Mouse (Mus musculus) hindbrain, embryonic 14.5 days (tissue): ENCODE results near the gene Shd. TPM values are rescaled to one million over a fixed set of nuclear protein-coding genes. Genes with fewer than 3 reads are reported as not detected.
A peak's percentile ranks its signal among the peaks of the same experiment; 100 is the strongest.

Experiments used
- ATAC-seq: fragments of 200-750 bp; cut with Nextera tagmentation; 2 replicates; pipeline ENCODE4 v1.8.0; 2017; ENCODE audit warnings: moderate number of reproducible peaks, mild to moderate bottlenecking, moderate TSS enrichment, moderate library complexity; ENCODE audit not compliant: low FRiP score
- DNase-seq: peaks from one replicate; pipeline ENCODE4 v3.0.0-alpha.2; 2015; ENCODE audit warnings: low spot score
- H3K27ac ChIP-seq: fragments of 300-500 bp; sonication (generic); 2 replicates; pipeline ENCODE4 v1.5.1; 2014; ENCODE audit warnings: mild to moderate bottlenecking, moderate library complexity
- H3K27me3 ChIP-seq: fragments of 300-500 bp; sonication (generic); 2 replicates; pipeline ENCODE4 v1.6.1; 2014; ENCODE audit warnings: mild to moderate bottlenecking, low read length, mixed read lengths; ENCODE audit not compliant: control insufficient read depth, insufficient read depth
- H3K36me3 ChIP-seq: fragments of 300-500 bp; sonication (generic); replicated peaks from 2 replicates; pipeline ENCODE4 v1.6.1; 2014; ENCODE audit not compliant: control insufficient read depth, insufficient read depth
- H3K4me1 ChIP-seq: fragments of 300-500 bp; sonication (generic); replicated peaks from 2 replicates; pipeline ENCODE4 v1.6.1; 2014; ENCODE audit warnings: antibody characterized with exemption, low read length, mixed read lengths; ENCODE audit not compliant: control insufficient read depth, insufficient read depth
- H3K4me2 ChIP-seq: fragments of 300-500 bp; sonication (generic); replicated peaks from 2 replicates; pipeline ENCODE4 v1.6.1; 2014; ENCODE audit warnings: mild to moderate bottlenecking, moderate library complexity
- H3K4me3 ChIP-seq: fragments of 300-500 bp; sonication (generic); replicated peaks from 2 replicates; pipeline ENCODE4 v1.5.1; 2014; ENCODE audit warnings: mild to moderate bottlenecking, low read length
- H3K9ac ChIP-seq: fragments of 300-500 bp; sonication (generic); 2 replicates; pipeline ENCODE4 v1.6.1; 2014
- H3K9me3 ChIP-seq: fragments of 300-500 bp; sonication (generic); 2 replicates; pipeline ENCODE4 v1.6.1; 2016; ENCODE audit warnings: low read length; ENCODE audit not compliant: control insufficient read depth
- WGBS: fragments of 180-500 bp; shearing (Covaris S2); extraction: QIAGEN DNeasy Blood & Tissue Kit; methylation state at CpG from one replicate; pipeline ENCODE4 v1.1.7; 2014; 5-methylcytosine and 5-hydroxymethylcytosine counted together
- polyA plus RNA-seq: library from polyadenylated mRNA; unstranded; fragments of >200 nt; fragmentation: Nextera tagmentation; extraction: Ambion mirVana; gene quantifications from 2 replicates; pipeline ENCODE4 v1.2.1, GENCODE M21; 2014

Shd gene
- polyA plus RNA-seq, 1 experiment from 2014 or later = 167 TPM

DNA sequence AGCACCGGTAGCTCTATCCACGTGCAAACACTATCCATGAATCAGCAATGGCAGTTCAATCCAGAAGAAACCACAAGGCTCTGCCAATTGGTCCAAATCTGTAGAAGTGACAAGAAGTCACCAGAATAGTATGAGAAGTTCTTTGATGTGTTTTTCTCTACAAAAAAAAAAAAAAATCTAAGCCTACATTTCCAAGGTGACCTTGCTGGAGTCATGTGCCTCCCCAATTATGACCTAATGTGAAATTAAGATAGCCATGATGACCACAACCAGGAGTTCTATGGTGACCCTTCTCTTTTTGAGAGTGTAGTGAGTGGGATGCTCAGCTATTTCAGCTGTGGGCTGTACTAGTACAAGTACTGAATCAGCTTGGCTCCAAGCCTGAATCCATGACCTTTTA, 20.9 kb upstream of the Shd start, which contains the start of gene Zfp119b:
TSS of gene Zfp119b (minus strand) at position 101 of the 400 bp plus-strand sequence.
- H3K27me3 ChIP-seq = peaks cover 5% of the 10 kb centered on the region; the same call in 1 of the 2 replicates
- no peaks in the 10 kb centered on the region for H3K36me3 ChIP-seq
- H3K4me1 ChIP-seq = peaks cover 4% of the 10 kb centered on the region
- no peak within 1 kb of the TSS for H3K9ac ChIP-seq
- H3K27ac ChIP-seq = no peak within 1 kb of the TSS
- DNase-seq (no peak), ATAC-seq (no peak)
- no peaks in the 10 kb centered on the region for H3K9me3 ChIP-seq
- no peak within 1 kb of the TSS for H3K4me3 ChIP-seq
- WGBS = 88% methylated on average over 2 of the region's 2 CpGs
- no peak within 1 kb of the TSS for H3K4me2 ChIP-seq

DNA sequence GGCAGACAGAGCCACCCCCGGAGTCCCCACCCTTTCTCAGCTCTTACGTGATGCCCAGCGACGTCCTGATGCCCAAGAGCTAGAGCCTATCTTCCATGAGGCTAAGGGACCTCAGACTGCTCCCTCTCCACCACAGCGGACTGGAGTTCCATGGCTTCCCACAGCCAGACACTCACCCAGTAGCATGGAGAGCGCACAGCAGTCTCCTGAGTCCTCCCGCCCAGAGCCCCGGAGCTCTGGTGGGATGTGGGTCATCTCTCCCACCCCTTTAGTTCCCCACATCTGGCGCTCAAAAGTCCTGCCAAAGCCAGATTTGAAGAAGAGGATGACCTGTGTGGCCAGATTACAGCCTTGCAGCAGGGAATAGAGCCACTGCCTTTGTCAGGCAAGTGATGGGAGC, 19.7 kb upstream of the Shd start:
- 83% methylated on average over 9 of the region's 9 CpGs for WGBS
- H3K9ac ChIP-seq = no peak overlapping the region
- ATAC-seq = no peak
- no peak for DNase-seq
- peaks cover 5% of the 10 kb centered on the region; the same call in 1 of the 2 replicates for H3K27me3 ChIP-seq
- peaks cover 6% of the 10 kb centered on the region for H3K4me1 ChIP-seq
- H3K27ac ChIP-seq = no peak overlapping the region
- H3K9me3 ChIP-seq = no peaks in the 10 kb centered on the region
- H3K4me2 ChIP-seq = no peak overlapping the region
- no peaks in the 10 kb centered on the region for H3K36me3 ChIP-seq
- H3K4me3 ChIP-seq = no peak overlapping the region

- H3K4me1 ChIP-seq = 0 out of 2 replicates have a peak, but pooled peaks cover 11% of the 10 kb centered on the region
- no peak overlapping the region for H3K9ac ChIP-seq
- H3K27me3 ChIP-seq = peaks cover 5% of the 10 kb centered on the region; the same call in 1 of the 2 replicates
- no peak overlapping the region for H3K4me2 ChIP-seq
- ATAC-seq = no peak
- H3K9me3 ChIP-seq = no peaks in the 10 kb centered on the region
- no peaks in the 10 kb centered on the region for H3K36me3 ChIP-seq
- H3K4me3 ChIP-seq = no peak overlapping the region
- H3K27ac ChIP-seq = no peak overlapping the region
- DNase-seq = no peak
Measured at GRCm38 (mm10) chr17:55952041-55952440, 18.2 kb upstream of the Shd start.

DNA sequence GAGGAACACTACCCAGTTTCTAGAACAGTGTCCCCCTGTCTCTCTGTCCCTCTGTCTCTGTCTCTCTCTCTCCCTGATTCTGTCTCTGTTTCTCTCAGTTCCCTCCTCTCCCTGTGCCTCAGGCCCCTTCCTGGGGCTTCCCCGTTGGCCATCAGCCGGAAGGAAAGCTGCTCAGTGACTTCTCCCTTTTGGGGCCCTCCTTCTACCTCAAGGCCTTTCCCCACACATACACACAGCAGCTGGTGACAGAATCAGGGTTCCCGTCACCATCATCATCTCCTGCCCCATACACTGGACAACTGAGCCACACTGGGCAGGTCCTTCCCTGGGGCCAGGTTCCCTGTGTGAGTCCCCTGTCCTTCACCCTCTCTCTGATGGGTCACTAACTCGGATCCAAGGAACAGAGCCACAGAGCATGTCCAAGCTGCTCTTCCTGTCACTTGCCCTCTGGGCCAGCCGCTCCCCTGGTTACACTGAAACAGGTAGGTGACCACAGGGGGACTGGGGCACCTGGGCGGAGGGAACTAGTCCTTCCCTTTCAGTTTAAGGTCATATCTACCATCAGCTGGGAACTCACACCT, 17.7 kb upstream of the Shd start, which contains the start of gene Ebi3:
TSS of gene Ebi3 (plus strand) at position 194 of the 581 bp plus-strand sequence.
- no peak within 1 kb of the TSS for H3K27ac ChIP-seq
- no peaks in the 10 kb centered on the region for H3K9me3 ChIP-seq
- ATAC-seq (no peak), DNase-seq (no peak)
- no peaks in the 10 kb centered on the region for H3K36me3 ChIP-seq
- peaks cover 5% of the 10 kb centered on the region; the same call in 1 of the 2 replicates for H3K27me3 ChIP-seq
- H3K4me1 ChIP-seq = 0 out of 2 replicates have a peak, but pooled peaks cover 15% of the 10 kb centered on the region
- no peak within 1 kb of the TSS for H3K4me3 ChIP-seq
- WGBS = 79% methylated on average over 6 of the region's 6 CpGs
- no peak within 1 kb of the TSS for H3K9ac ChIP-seq
- H3K4me2 ChIP-seq = no peak within 1 kb of the TSS

DNA sequence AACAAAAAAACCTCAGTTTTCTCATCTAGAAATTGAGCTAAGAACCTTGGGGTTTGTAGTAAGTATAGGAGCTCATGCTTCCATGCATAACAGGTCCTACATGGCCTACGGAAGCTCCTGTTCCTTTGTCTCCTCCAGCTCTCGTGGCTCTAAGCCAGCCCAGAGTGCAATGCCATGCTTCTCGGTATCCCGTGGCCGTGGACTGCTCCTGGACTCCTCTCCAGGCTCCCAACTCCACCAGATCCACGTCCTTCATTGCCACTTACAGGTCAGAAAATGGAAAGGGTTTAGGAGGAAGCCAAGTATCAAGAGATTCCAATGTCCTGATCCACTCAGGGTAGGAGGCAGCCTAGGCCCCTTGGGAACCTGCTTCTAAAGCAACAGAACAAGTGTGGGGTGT, 16.5 kb upstream of the Shd start:
- H3K27ac ChIP-seq = no peak overlapping the region
- no peak for DNase-seq
- H3K4me3 ChIP-seq = no peak overlapping the region
- no peaks in the 10 kb centered on the region for H3K36me3 ChIP-seq
- H3K27me3 ChIP-seq = peaks cover 5% of the 10 kb centered on the region; the same call in 1 of the 2 replicates
- no peak for ATAC-seq
- peaks cover 22% of the 10 kb centered on the region; the same call in 1 of the 2 replicates for H3K4me1 ChIP-seq
- no peaks in the 10 kb centered on the region for H3K9me3 ChIP-seq
- no peak overlapping the region for H3K4me2 ChIP-seq
- H3K9ac ChIP-seq = no peak overlapping the region
- WGBS = 85% methylated on average over 6 of the region's 6 CpGs

GRCm38 (mm10) chr17:55954229-55954628, 16.0 kb upstream of the Shd start:
- H3K36me3 ChIP-seq = no peaks in the 10 kb centered on the region

DNA sequence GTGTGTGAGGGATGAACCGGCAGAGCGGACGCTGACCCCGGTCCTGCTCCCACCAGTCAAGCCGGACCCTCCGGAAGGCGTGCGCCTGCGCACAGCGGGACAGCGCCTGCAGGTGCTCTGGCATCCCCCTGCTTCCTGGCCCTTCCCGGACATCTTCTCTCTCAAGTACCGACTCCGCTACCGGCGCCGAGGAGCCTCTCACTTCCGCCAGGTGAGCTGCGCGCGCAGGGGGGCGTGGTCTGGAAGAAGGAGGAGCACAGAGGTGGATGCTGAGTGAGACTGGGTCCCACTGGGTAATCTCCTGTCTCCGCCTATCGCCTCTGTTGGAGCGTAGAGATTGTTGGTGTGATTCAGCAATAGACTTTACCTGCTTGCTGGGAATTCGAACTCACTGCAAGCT, 14.1 kb upstream of the Shd start:
- H3K27me3 ChIP-seq = peaks cover 5% of the 10 kb centered on the region; the same call in 1 of the 2 replicates
- WGBS = 2% methylated on average over 26 of the region's 26 CpGs
- peaks cover 28% of the 10 kb centered on the region for H3K4me1 ChIP-seq
- peak overlapping the region; percentile 75 for H3K27ac ChIP-seq
- ATAC-seq (peak; percentile 38), DNase-seq (peak; percentile 74)
- H3K4me3 ChIP-seq = peak overlapping the region; percentile 46
- peak overlapping the region; percentile 71 for H3K4me2 ChIP-seq
- no peaks in the 10 kb centered on the region for H3K9me3 ChIP-seq
- peak overlapping the region; percentile 65 for H3K9ac ChIP-seq
- H3K36me3 ChIP-seq = no peaks in the 10 kb centered on the region

More at GRCm38 (mm10) chr17:55954229-55954628, 16.0 kb upstream of the Shd start:
- WGBS = 42% methylated on average over 16 of the region's 16 CpGs
- H3K4me1 ChIP-seq = peaks cover 22% of the 10 kb centered on the region; the same call in 1 of the 2 replicates
- DNase-seq (no peak), ATAC-seq (no peak)
- H3K27me3 ChIP-seq = peaks cover 5% of the 10 kb centered on the region; the same call in 1 of the 2 replicates
- no peak overlapping the region for H3K4me2 ChIP-seq
- H3K27ac ChIP-seq = no peak overlapping the region
- H3K9me3 ChIP-seq = no peaks in the 10 kb centered on the region
- no peak overlapping the region for H3K4me3 ChIP-seq
- H3K9ac ChIP-seq = no peak overlapping the region

- WGBS = 37% methylated on average over 6 of the region's 6 CpGs
- no peaks in the 10 kb centered on the region; the same call in 1 of the 2 replicates for H3K36me3 ChIP-seq
- peak overlapping the region; percentile 65 for H3K9ac ChIP-seq
- peak overlapping the region; percentile 75 for H3K27ac ChIP-seq
- peaks cover 5% of the 10 kb centered on the region; the same call in 1 of the 2 replicates for H3K27me3 ChIP-seq
- no peaks in the 10 kb centered on the region for H3K9me3 ChIP-seq
- peak overlapping the region; percentile 71 for H3K4me2 ChIP-seq
- H3K4me3 ChIP-seq = peak overlapping the region; percentile 46
- no peak for ATAC-seq
- no peak for DNase-seq
- H3K4me1 ChIP-seq = peaks cover 28% of the 10 kb centered on the region
Measured at GRCm38 (mm10) chr17:55956591-55956990, 13.7 kb upstream of the Shd start.

DNA sequence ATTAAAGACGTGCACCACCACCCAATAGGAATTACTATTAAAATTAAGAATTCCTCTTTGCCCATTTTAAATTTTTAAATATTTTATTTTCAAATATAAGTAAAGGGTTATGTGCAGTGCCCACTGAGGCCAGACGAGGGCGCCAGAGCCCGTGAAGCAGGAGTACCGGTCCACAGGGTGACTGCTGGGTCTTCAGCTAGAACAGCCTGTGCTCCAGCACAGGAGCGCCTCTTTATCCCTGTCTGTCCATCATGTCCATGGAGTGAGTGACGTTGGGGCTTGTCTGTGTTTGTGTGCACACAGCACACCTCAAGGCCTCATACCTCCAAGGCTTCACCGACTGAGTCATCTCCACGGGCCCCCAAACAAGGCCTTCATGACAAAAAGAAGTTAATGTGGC, 13.1 kb upstream of the Shd start:
- peak; percentile 83 for DNase-seq
- H3K9ac ChIP-seq = 0 out of 2 replicates have a peak overlapping the region, but pooled peaks have one; percentile 18
- peak overlapping the region; percentile 71 for H3K4me2 ChIP-seq
- H3K27me3 ChIP-seq = peaks cover 5% of the 10 kb centered on the region; the same call in 1 of the 2 replicates
- peaks cover 28% of the 10 kb centered on the region for H3K4me1 ChIP-seq
- no peak overlapping the region for H3K27ac ChIP-seq
- WGBS = 13% methylated on average over 9 of the region's 9 CpGs
- H3K4me3 ChIP-seq = no peak overlapping the region
- H3K36me3 ChIP-seq = peaks cover 2% of the 10 kb centered on the region; the same call in 1 of the 2 replicates
- H3K9me3 ChIP-seq = no peaks in the 10 kb centered on the region
- ATAC-seq = peak; percentile 16; the same call in 1 of the 2 replicates
